Mouse (Mus musculus) liver, embryonic 16.5 days (tissue): ENCODE data around the gene Tmem171. TPM values are rescaled to one million over a fixed set of nuclear protein-coding genes. Genes with fewer than 3 reads are reported as not detected.

ENCODE experiments used
- ATAC-seq: fragments of 200-750 bp; cut with Nextera tagmentation; 2 replicates; pipeline ENCODE4 v1.8.0; 2017; ENCODE audit warnings: low read depth, mild to moderate bottlenecking, moderate number of reproducible peaks, moderate library complexity
- H3K27ac ChIP-seq: fragments of 300-500 bp; sonication (generic); 2 replicates; pipeline ENCODE4 v1.5.1; 2014; ENCODE audit warnings: mild to moderate bottlenecking, low read length
- H3K27me3 ChIP-seq: fragments of 300-500 bp; sonication (generic); 2 replicates; pipeline ENCODE4 v1.6.1; 2014; ENCODE audit warnings: low read depth, low read length, mixed read lengths; ENCODE audit not compliant: control insufficient read depth, insufficient read depth
- H3K36me3 ChIP-seq: fragments of 300-500 bp; sonication (generic); 2 replicates; pipeline ENCODE4 v1.6.1; 2014; ENCODE audit warnings: mild to moderate bottlenecking; ENCODE audit not compliant: control insufficient read depth, insufficient read depth
- H3K4me1 ChIP-seq: fragments of 300-500 bp; sonication (generic); 2 replicates; pipeline ENCODE4 v1.6.1; 2014; ENCODE audit warnings: low read depth, low read length, mixed read lengths; ENCODE audit not compliant: control insufficient read depth
- H3K4me2 ChIP-seq: fragments of 300-500 bp; sonication (generic); 2 replicates; pipeline ENCODE4 v1.6.1; 2014; ENCODE audit warnings: low read depth, low read length, mixed read lengths
- H3K4me3 ChIP-seq: fragments of 300-500 bp; sonication (generic); 2 replicates; pipeline ENCODE4 v1.5.1; 2014; ENCODE audit warnings: low read depth, mild to moderate bottlenecking, low read length
- H3K9ac ChIP-seq: fragments of 300-500 bp; sonication (generic); 2 replicates; pipeline ENCODE4 v1.6.1; 2014; ENCODE audit warnings: low read depth, low read length
- H3K9me3 ChIP-seq: fragments of 300-500 bp; sonication (generic); replicated peaks from 2 replicates; pipeline ENCODE4 v1.6.1; 2016; ENCODE audit warnings: low read length; ENCODE audit not compliant: control insufficient read depth
- WGBS: fragments of 180-500 bp; shearing (Covaris S2); extraction: QIAGEN DNeasy Blood & Tissue Kit; methylation state at CpG from one replicate; pipeline ENCODE4 v1.1.7; 2014; ENCODE audit not compliant: insufficient replicate concordance; 5-methylcytosine and 5-hydroxymethylcytosine counted together
- polyA plus RNA-seq: library from polyadenylated mRNA; unstranded; fragments of >200 nt; fragmentation: Nextera tagmentation; extraction: Ambion mirVana; gene quantifications from 2 replicates; pipeline ENCODE4 v1.2.1, GENCODE M21; 2015

Tmem171 gene
- polyA plus RNA-seq, 1 experiment from 2014 or later: 0.68 TPM

DNA sequence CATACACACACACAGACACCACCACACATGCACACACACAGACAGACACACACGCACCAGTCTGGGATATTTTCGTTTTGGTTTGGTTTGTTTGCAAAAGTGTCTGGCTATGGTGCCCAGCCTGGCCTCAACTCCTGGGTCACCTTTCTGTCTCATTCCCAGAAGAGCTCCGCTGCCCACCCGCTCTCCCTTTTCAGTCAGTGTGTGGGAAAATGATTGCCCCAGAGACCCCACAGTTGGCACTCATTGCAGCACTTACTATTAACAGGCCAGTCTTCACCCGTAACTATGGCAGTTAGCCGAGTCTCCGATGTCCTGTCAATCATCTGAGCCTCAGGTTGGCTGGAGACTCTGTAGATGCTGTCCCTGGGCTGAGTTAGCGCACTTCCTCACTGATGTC is 21.5 kb upstream of the Tmem171 start:
- ATAC-seq: no peak

GRCm38 (mm10) chr13:98715443-98715990 is 20.9 kb upstream of the Tmem171 start:
- H3K27me3 ChIP-seq: no peaks in the 10 kb centered on the region
- no peak overlapping the region for H3K4me2 ChIP-seq
- no peak overlapping the region for H3K27ac ChIP-seq
- 60% methylated on average over 6 of the region's 6 CpGs for WGBS
- no peak overlapping the region for H3K4me3 ChIP-seq
- H3K9ac ChIP-seq: no peak overlapping the region
- ATAC-seq: peak; percentile 65
- no peaks in the 10 kb centered on the region for H3K4me1 ChIP-seq
- no peaks in the 10 kb centered on the region for H3K9me3 ChIP-seq
- no peaks in the 10 kb centered on the region for H3K36me3 ChIP-seq

More for the DNA sequence above, 21.5 kb upstream of the Tmem171 start:
- H3K36me3 ChIP-seq: no peaks in the 10 kb centered on the region
- H3K9ac ChIP-seq: no peak overlapping the region
- H3K4me3 ChIP-seq: no peak overlapping the region
- no peak overlapping the region for H3K4me2 ChIP-seq
- no peak overlapping the region for H3K27ac ChIP-seq
- no peaks in the 10 kb centered on the region for H3K4me1 ChIP-seq
- H3K9me3 ChIP-seq: no peaks in the 10 kb centered on the region
- WGBS: 83% methylated on average over 8 of the region's 8 CpGs
- no peaks in the 10 kb centered on the region for H3K27me3 ChIP-seq

DNA sequence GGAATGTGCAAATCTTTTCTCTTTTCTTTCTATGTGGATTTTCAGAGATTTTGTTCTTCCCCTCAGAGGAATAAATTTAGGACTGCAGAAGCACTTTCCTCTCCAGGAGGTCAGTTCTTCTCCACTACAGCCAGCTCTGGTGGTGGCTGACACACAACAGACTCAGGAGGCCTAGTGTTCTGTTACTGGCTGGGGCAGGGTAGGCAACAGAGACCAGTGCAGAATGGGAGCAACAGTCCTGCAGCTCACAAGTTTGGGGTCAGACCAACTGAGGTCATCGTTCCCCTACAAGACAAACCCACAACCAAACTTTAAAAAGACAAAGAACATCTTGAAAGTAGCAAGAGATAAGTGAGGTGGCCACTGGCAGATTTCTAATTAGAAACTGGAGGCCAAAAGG is 16.0 kb upstream of the Tmem171 start:
- H3K4me2 ChIP-seq: no peak overlapping the region

DNA sequence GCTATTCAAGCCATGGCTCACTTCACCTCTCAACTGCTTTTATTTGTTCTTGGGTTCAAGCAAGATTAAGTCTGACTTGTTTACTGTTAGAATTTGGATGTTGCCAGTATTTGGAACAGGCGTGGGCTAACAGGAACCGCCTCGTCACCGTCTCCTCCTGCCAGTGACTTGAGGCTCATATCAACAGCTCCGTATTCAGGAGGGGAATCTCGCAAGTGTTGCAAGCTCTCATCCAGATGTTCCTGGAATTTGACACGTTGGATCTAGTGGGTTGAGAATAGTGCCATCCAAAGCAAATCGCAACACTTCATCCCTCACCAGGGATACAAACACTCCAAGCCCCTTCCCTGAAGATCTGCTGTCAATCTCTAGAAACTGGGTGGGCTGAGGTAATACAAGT is 15.6 kb upstream of the Tmem171 start:
- 69% methylated on average over 8 of the region's 8 CpGs for WGBS
- no peaks in the 10 kb centered on the region for H3K27me3 ChIP-seq

More for the DNA sequence above, 16.0 kb upstream of the Tmem171 start:
- Histone ChIP-seq H3K27ac (no peak overlapping the region), H3K9me3 (no peaks in the 10 kb centered on the region), H3K27me3 (no peaks in the 10 kb centered on the region), H3K9ac (no peak overlapping the region), H3K4me3 (no peak overlapping the region), H3K36me3 (no peaks in the 10 kb centered on the region), H3K4me1 (no peaks in the 10 kb centered on the region)
- no peak for ATAC-seq
- WGBS: 54% methylated on average over 1 of the region's 1 CpGs

DNA sequence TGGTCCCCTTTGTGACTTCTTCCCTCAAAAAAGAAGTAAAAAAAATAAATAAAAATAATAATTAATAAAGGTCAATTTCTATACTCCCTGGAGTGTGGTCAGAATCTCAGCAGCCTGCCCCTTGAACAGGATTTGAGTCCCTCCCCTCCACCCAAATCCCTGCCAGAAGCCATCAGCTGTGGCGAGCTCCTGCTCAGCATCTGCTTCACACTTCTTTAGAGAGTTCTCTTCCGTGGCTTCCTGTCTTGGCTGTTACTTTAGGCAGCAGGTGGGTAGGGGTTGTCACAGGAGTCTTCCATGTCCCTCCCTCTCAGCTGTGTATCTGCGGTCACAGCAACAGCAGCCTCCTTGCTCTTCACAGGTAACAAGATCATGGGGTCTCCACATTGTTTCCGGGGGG is 10.9 kb upstream of the Tmem171 start:
- H3K36me3 ChIP-seq: no peaks in the 10 kb centered on the region
- no peak overlapping the region for H3K27ac ChIP-seq
- no peaks in the 10 kb centered on the region for H3K9me3 ChIP-seq
- no peak for ATAC-seq
- no peak overlapping the region for H3K9ac ChIP-seq
- H3K4me1 ChIP-seq: no peaks in the 10 kb centered on the region
- H3K4me2 ChIP-seq: no peak overlapping the region
- WGBS: 59% methylated on average over 4 of the region's 4 CpGs
- H3K4me3 ChIP-seq: no peak overlapping the region
- H3K27me3 ChIP-seq: no peaks in the 10 kb centered on the region

More for the DNA sequence above, 15.6 kb upstream of the Tmem171 start:
- H3K4me2 ChIP-seq: no peak overlapping the region
- no peaks in the 10 kb centered on the region for H3K9me3 ChIP-seq
- H3K4me1 ChIP-seq: no peaks in the 10 kb centered on the region
- H3K4me3 ChIP-seq: no peak overlapping the region
- no peak for ATAC-seq
- H3K9ac ChIP-seq: no peak overlapping the region
- no peaks in the 10 kb centered on the region for H3K36me3 ChIP-seq
- H3K27ac ChIP-seq: no peak overlapping the region

GRCm38 (mm10) chr13:98703786-98704185 is 9.2 kb upstream of the Tmem171 start:
- no peaks in the 10 kb centered on the region for H3K4me1 ChIP-seq
- no peaks in the 10 kb centered on the region for H3K36me3 ChIP-seq
- H3K9ac ChIP-seq: no peak overlapping the region
- no peak overlapping the region for H3K4me3 ChIP-seq
- H3K9me3 ChIP-seq: no peaks in the 10 kb centered on the region
- no peak overlapping the region for H3K4me2 ChIP-seq
- no peak overlapping the region for H3K27ac ChIP-seq
- no peak for ATAC-seq
- no peaks in the 10 kb centered on the region for H3K27me3 ChIP-seq
- 69% methylated on average over 8 of the region's 8 CpGs for WGBS

GRCm38 (mm10) chr13:98702361-98702760 is 7.7 kb upstream of the Tmem171 start:
- H3K9ac ChIP-seq: no peak overlapping the region
- no peak overlapping the region for H3K4me2 ChIP-seq
- H3K4me1 ChIP-seq: no peaks in the 10 kb centered on the region
- whole genome bisulfite sequencing: 64% methylated on average over 8 of the region's 8 CpGs
- no peaks in the 10 kb centered on the region for H3K9me3 ChIP-seq
- H3K27me3 ChIP-seq: no peaks in the 10 kb centered on the region
- no peak overlapping the region for H3K27ac ChIP-seq
- ATAC-seq: no peak
- no peaks in the 10 kb centered on the region for H3K36me3 ChIP-seq
- H3K4me3 ChIP-seq: no peak overlapping the region

GRCm38 (mm10) chr13:98701309-98701675 is 6.7 kb upstream of the Tmem171 start:
- WGBS: 66% methylated on average over 5 of the region's 5 CpGs
- 0 out of 2 replicates have a peak, but pooled peaks cover 2% of the 10 kb centered on the region for H3K27me3 ChIP-seq
- H3K4me2 ChIP-seq: no peak overlapping the region
- no peak for ATAC-seq
- H3K4me1 ChIP-seq: no peaks in the 10 kb centered on the region
- no peak overlapping the region for H3K4me3 ChIP-seq
- no peaks in the 10 kb centered on the region for H3K36me3 ChIP-seq
- no peak overlapping the region for H3K27ac ChIP-seq
- no peak overlapping the region for H3K9ac ChIP-seq
- no peaks in the 10 kb centered on the region for H3K9me3 ChIP-seq

GRCm38 (mm10) chr13:98700661-98701308 is 6.2 kb upstream of the Tmem171 start:
- no peak overlapping the region for H3K27ac ChIP-seq

More at GRCm38 (mm10) chr13:98700661-98701308, 6.2 kb upstream of the Tmem171 start:
- H3K9ac ChIP-seq: no peak overlapping the region
- H3K36me3 ChIP-seq: no peaks in the 10 kb centered on the region
- no peak overlapping the region for H3K4me2 ChIP-seq
- no peak overlapping the region for H3K4me3 ChIP-seq
- WGBS: 64% methylated on average over 10 of the region's 10 CpGs
- H3K4me1 ChIP-seq: no peaks in the 10 kb centered on the region
- peaks cover 7% of the 10 kb centered on the region; the same call in 1 of the 2 replicates for H3K27me3 ChIP-seq
- no peaks in the 10 kb centered on the region for H3K9me3 ChIP-seq
- ATAC-seq: no peak
